Mouse (Mus musculus) brown adipose tissue, adult 24 weeks (tissue): ENCODE results near the gene Gm10277. TPM values are rescaled to one million over a fixed set of nuclear protein-coding genes. Genes with fewer than 3 reads are reported as not detected.
A peak's percentile ranks its signal among the peaks of the same experiment; 100 is the strongest.

Experiments used
- H3K27ac ChIP-seq: fragments of 200-500 bp; replicated peaks from 2 replicates; pipeline ENCODE4 v1.5.1; 2012; ENCODE audit warnings: low read depth, mild to moderate bottlenecking, low read length
- H3K4me1 ChIP-seq: fragments of 200-500 bp; 2 replicates; pipeline ENCODE4 v1.6.1; 2012; ENCODE audit warnings: low read length, mixed read lengths; ENCODE audit not compliant: control insufficient read depth, insufficient read depth, insufficient read length
- H3K4me3 ChIP-seq: fragments of 200-500 bp; 2 replicates; pipeline ENCODE4 v1.5.1; 2012; ENCODE audit warnings: low read depth, mild to moderate bottlenecking, low read length, moderate library complexity; ENCODE audit not compliant: insufficient read depth
- polyA plus RNA-seq: library from polyadenylated mRNA; stranded (reverse); fragments of >200 nt; gene quantifications from 2 replicates; pipeline ENCODE4 v1.2.4, GENCODE M21; 2012; ENCODE audit not compliant: missing spikeins, insufficient read depth, insufficient read length

Gm10277 gene
- polyA plus RNA-seq, 1 experiment = not detected

- H3K4me1 ChIP-seq = peaks cover 56% of the 10 kb centered on the region
- H3K27ac ChIP-seq = peak overlapping the region; percentile 92
- H3K4me3 ChIP-seq = no peak overlapping the region
Measured at GRCm38 (mm10) chr11:77785768-77786561, 1.6 kb downstream of the Gm10277 start.

- Histone ChIP-seq H3K27ac (peak overlapping the region; percentile 92), H3K4me1 (peaks cover 56% of the 10 kb centered on the region), H3K4me3 (no peak overlapping the region)
Measured at GRCm38 (mm10) chr11:77785396-77785767, 2.2 kb downstream of the Gm10277 start.

- Histone ChIP-seq H3K27ac (peak overlapping the region; percentile 92), H3K4me1 (peaks cover 53% of the 10 kb centered on the region), H3K4me3 (no peak overlapping the region)
Measured at GRCm38 (mm10) chr11:77784894-77785293, 2.7 kb downstream of the Gm10277 start.

GRCm38 (mm10) chr11:77783747-77784646, 3.5 kb downstream of the Gm10277 start:
- 0 out of 2 replicates have a peak overlapping the region, but pooled peaks have one; percentile 2 for H3K4me3 ChIP-seq
- peak overlapping the region; percentile 92 for H3K27ac ChIP-seq
- H3K4me1 ChIP-seq = peaks cover 53% of the 10 kb centered on the region

- no peak overlapping the region for H3K4me3 ChIP-seq
- peak overlapping the region; percentile 52 for H3K27ac ChIP-seq
- peaks cover 56% of the 10 kb centered on the region for H3K4me1 ChIP-seq
Measured at GRCm38 (mm10) chr11:77783211-77783746, 4.3 kb downstream of the Gm10277 start.

GRCm38 (mm10) chr11:77782104-77782815, 5.3 kb downstream of the Gm10277 start:
- Histone ChIP-seq H3K4me3 (no peak overlapping the region), H3K27ac (0 out of 2 replicates have a peak overlapping the region, but pooled peaks have one; percentile 8), H3K4me1 (peaks cover 65% of the 10 kb centered on the region)

- H3K4me3 ChIP-seq = no peak overlapping the region
- H3K27ac ChIP-seq = peak overlapping the region; percentile 18; the same call in 1 of the 2 replicates
- H3K4me1 ChIP-seq = peaks cover 63% of the 10 kb centered on the region
Measured at GRCm38 (mm10) chr11:77781088-77781487, 6.5 kb downstream of the Gm10277 start.

GRCm38 (mm10) chr11:77779240-77779639, 8.3 kb downstream of the Gm10277 start:
- Histone ChIP-seq H3K4me1 (peaks cover 50% of the 10 kb centered on the region), H3K27ac (peak overlapping the region; percentile 56), H3K4me3 (no peak overlapping the region)

GRCm38 (mm10) chr11:77777937-77778336, 9.6 kb downstream of the Gm10277 start:
- Histone ChIP-seq H3K4me1 (peaks cover 38% of the 10 kb centered on the region), H3K4me3 (no peak overlapping the region), H3K27ac (peak overlapping the region; percentile 62)

- Histone ChIP-seq H3K27ac (no peak overlapping the region), H3K4me1 (peaks cover 42% of the 10 kb centered on the region), H3K4me3 (no peak overlapping the region)
Measured at GRCm38 (mm10) chr11:77777436-77777835, 10.1 kb downstream of the Gm10277 start.

- peak overlapping the region; percentile 73 for H3K27ac ChIP-seq
- no peak overlapping the region for H3K4me3 ChIP-seq
- peaks cover 46% of the 10 kb centered on the region for H3K4me1 ChIP-seq
Measured at GRCm38 (mm10) chr11:77775701-77776400, 11.7 kb downstream of the Gm10277 start.

GRCm38 (mm10) chr11:77771879-77772713, 15.5 kb downstream of the Gm10277 start:
- Histone ChIP-seq H3K4me1 (peaks cover 39% of the 10 kb centered on the region), H3K4me3 (no peak overlapping the region), H3K27ac (peak overlapping the region; percentile 47)

- H3K4me1 ChIP-seq = peaks cover 30% of the 10 kb centered on the region
- H3K27ac ChIP-seq = 0 out of 2 replicates have a peak overlapping the region, but pooled peaks have one; percentile 34
- no peak overlapping the region for H3K4me3 ChIP-seq
Measured at GRCm38 (mm10) chr11:77770346-77770745, 17.2 kb downstream of the Gm10277 start.
